Comparison of ENCODE assay signal across 27 mouse cellular contexts in genomic region chr9:38413502-38413901, GRCm38 (mm10). TPM values are rescaled to one million over a fixed set of nuclear protein-coding genes. Genes with fewer than 3 reads are reported as not detected.
DNase-seq lines count a peak whose midpoint lies in the region; ATAC-seq and TF ChIP-seq lines count a peak whose summit lies in the region.
"Not testable (repeated sequence)": the region's sequence is repeated elsewhere in the genome, so short reads cannot be mapped to it uniquely, and the experiment has no call there.
"Had no signal": no experiment of that assay in that cellular context is flagged by ENCODE, and none has a peak within 500 bp of the region (broad histone marks: within the 10 kb centered on the region; RNA-seq: fewer than 3 reads in every experiment).

No protein-coding gene starts in this region.

- H3K36me3 ChIP-seq in embryonic facial prominence, embryonic 11.5 days (replicated peaks; ENCODE audit: control insufficient read depth, insufficient read depth, low read depth, low read length); kidney, postnatal 0 days (ENCODE audit: insufficient read depth, low read length); limb, embryonic 10.5 days: not testable (repeated sequence)

- H3K4me1 ChIP-seq in embryonic facial prominence, embryonic 11.5 days (ENCODE audit: control insufficient read depth, insufficient read depth, low read length); kidney, postnatal 0 days (replicated peaks; ENCODE audit: insufficient read depth, low read length); limb, embryonic 10.5 days: not testable (repeated sequence)

- 89% methylated on average over 14 of the region's 14 CpGs for whole genome bisulfite sequencing in embryonic facial prominence, embryonic 11.5 days
- WGBS in kidney, postnatal 0 days, result 85% methylated on average over 14 of the region's 14 CpGs
- WGBS in limb, embryonic 10.5 days, result 94% methylated on average over 14 of the region's 14 CpGs

- not testable (repeated sequence) for H3K9me3 ChIP-seq in embryonic facial prominence, embryonic 11.5 days (replicated peaks; ENCODE audit: control insufficient read depth, low read length); kidney, postnatal 0 days (replicated peaks; ENCODE audit: low read length); limb, embryonic 10.5 days (replicated peaks)

- ATAC-seq in embryonic facial prominence, embryonic 11.5 days (replicated peaks; ENCODE audit: insufficient number of reproducible peaks, low FRiP score, low TSS enrichment, low read depth); kidney, postnatal 0 days (replicated peaks; ENCODE audit: low FRiP score, low read depth): not testable (repeated sequence)

- H3K4me2 ChIP-seq in embryonic facial prominence, embryonic 11.5 days (ENCODE audit: low read depth, low read length); kidney, postnatal 0 days (ENCODE audit: low read length): not testable (repeated sequence)

- not testable (repeated sequence) for H3K9ac ChIP-seq in embryonic facial prominence, embryonic 11.5 days (replicated peaks; ENCODE audit: low read length); kidney, postnatal 0 days (ENCODE audit: low read depth, low read length)

- not testable (repeated sequence) for H3K4me3 ChIP-seq in embryonic facial prominence, embryonic 11.5 days (ENCODE audit: low read depth, low read length); kidney, postnatal 0 days (replicated peaks; ENCODE audit: low read depth, low read length); limb, embryonic 10.5 days

- DNase-seq in 3T3-L1 (ENCODE audit: low read depth, low spot score), result peak; percentile 7
- peak; percentile 43 for DNase-seq in embryo, embryonic 10 days (ENCODE audit: low spot score)
- peak; percentile 57 for DNase-seq in embryonic facial prominence, embryonic 11.5 days (ENCODE audit: low spot score)
- peak; percentile 24 for DNase-seq in heart, postnatal 4 days
- peak; percentile 54 for DNase-seq in kidney, postnatal 0 days (ENCODE audit: low spot score)
- peak; percentile 47 for DNase-seq in limb, embryonic 10.5 days (ENCODE audit: low spot score)
- DNase-seq in mesoderm, embryonic 11.5 days (ENCODE audit: low read depth, low spot score), result peak; percentile 1
- peak; percentile 50 for DNase-seq in testis, postnatal 10 days (ENCODE audit: low spot score)

- not testable (repeated sequence) for H3K27me3 ChIP-seq in embryonic facial prominence, embryonic 11.5 days (ENCODE audit: control insufficient read depth, insufficient read depth, low read length); kidney, postnatal 0 days (ENCODE audit: insufficient read depth, low read length); limb, embryonic 10.5 days (ENCODE audit: low read depth, poor library complexity, severe bottlenecking)

- not testable (repeated sequence) for TF ChIP-seq CTCF in kidney, postnatal 0 days (IDR thresholded peaks at IDR 0.05; ENCODE audit: low read depth)

- H3K27ac ChIP-seq in embryonic facial prominence, embryonic 11.5 days (replicated peaks; ENCODE audit: low read depth, low read length); kidney, postnatal 0 days; limb, embryonic 10.5 days: not testable (repeated sequence)

RNA-seq across cellular contexts. Expression of gene Olfr147, which starts 12.0 kb away (rescaled TPM):
- polyA plus RNA-seq in embryonic facial prominence, embryonic 11.5 days (2014; fragmentation: Nextera tagmentation; extraction: Ambion mirVana), result not detected in 2 replicates
- not detected for total RNA-seq in heart, postnatal 4 days (2021)
- polyA plus RNA-seq in kidney, postnatal 0 days (2015; fragmentation: Nextera tagmentation; extraction: Ambion mirVana), result not detected in 2 replicates
- polyA plus RNA-seq in limb, embryonic 10.5 days (2016; fragmentation: Nextera tagmentation; extraction: Ambion mirVana), result not detected in 2 replicates
- total RNA-seq: adrenal gland, adult 18-20 months; adrenal gland, postnatal 36 days; gastrocnemius, postnatal 10 days; gastrocnemius, postnatal 4 days; heart, adult 18-20 months; heart, postnatal 14 days; MEL had no signal
- polyA plus RNA-seq: activated CD4-positive, CD25-positive, alpha-beta regulatory T cell, adult 4 months; cerebellum, adult 2 months; forebrain, embryonic 12.5 days; forebrain, embryonic 16.5 days; frontal cortex, adult 2 months; heart, embryonic 10.5 days; heart, embryonic 14.5 days; hindbrain, embryonic 12.5 days; hindbrain, embryonic 16.5 days; inflammation-experienced regulatory T-cells, adult 6 months; Patski had no signal

RNA-seq across cellular contexts. Expression of gene Olfr901, which starts 15.8 kb away (rescaled TPM):
- not detected in 2 replicates for polyA plus RNA-seq in embryonic facial prominence, embryonic 11.5 days (2014; fragmentation: Nextera tagmentation; extraction: Ambion mirVana)
- total RNA-seq in heart, postnatal 4 days (2021), result not detected
- polyA plus RNA-seq in kidney, postnatal 0 days (2015; fragmentation: Nextera tagmentation; extraction: Ambion mirVana), result not detected in 2 replicates
- polyA plus RNA-seq in limb, embryonic 10.5 days (2016; fragmentation: Nextera tagmentation; extraction: Ambion mirVana), result not detected in 2 replicates
- total RNA-seq: adrenal gland, adult 18-20 months; adrenal gland, postnatal 36 days; gastrocnemius, postnatal 10 days; gastrocnemius, postnatal 4 days; heart, adult 18-20 months; heart, postnatal 14 days; MEL had no signal
- polyA plus RNA-seq: cerebellum, adult 2 months; forebrain, embryonic 12.5 days; forebrain, embryonic 16.5 days; frontal cortex, adult 2 months; heart, embryonic 10.5 days; heart, embryonic 14.5 days; hindbrain, embryonic 12.5 days; hindbrain, embryonic 16.5 days; inflammation-experienced regulatory T-cells, adult 6 months; Patski had no signal

RNA-seq across cellular contexts. Expression of gene Olfr902, which starts 34.0 kb away (rescaled TPM):
- not detected in 2 replicates for polyA plus RNA-seq in embryonic facial prominence, embryonic 11.5 days (2014; fragmentation: Nextera tagmentation; extraction: Ambion mirVana)
- total RNA-seq in heart, postnatal 4 days (2021), result not detected
- not detected in 2 replicates for polyA plus RNA-seq in kidney, postnatal 0 days (2015; fragmentation: Nextera tagmentation; extraction: Ambion mirVana)
- not detected in 2 replicates for polyA plus RNA-seq in limb, embryonic 10.5 days (2016; fragmentation: Nextera tagmentation; extraction: Ambion mirVana)
- total RNA-seq: adrenal gland, adult 18-20 months; adrenal gland, postnatal 36 days; gastrocnemius, postnatal 10 days; gastrocnemius, postnatal 4 days; heart, adult 18-20 months; heart, postnatal 14 days; MEL had no signal
- polyA plus RNA-seq: activated CD4-positive, CD25-positive, alpha-beta regulatory T cell, adult 4 months; C2C12; cerebellum, adult 2 months; forebrain, embryonic 12.5 days; forebrain, embryonic 16.5 days; frontal cortex, adult 2 months; heart, embryonic 10.5 days; heart, embryonic 14.5 days; hindbrain, embryonic 12.5 days; hindbrain, embryonic 16.5 days; inflammation-experienced regulatory T-cells, adult 6 months; Patski had no signal

RNA-seq across cellular contexts. Expression of gene Olfr251, which starts 36.6 kb away (rescaled TPM):
- not detected in 2 replicates for polyA plus RNA-seq in embryonic facial prominence, embryonic 11.5 days (2014; fragmentation: Nextera tagmentation; extraction: Ambion mirVana)
- not detected for total RNA-seq in heart, postnatal 4 days (2021)
- polyA plus RNA-seq in kidney, postnatal 0 days (2015; fragmentation: Nextera tagmentation; extraction: Ambion mirVana), result not detected in 2 replicates
- not detected in 2 replicates for polyA plus RNA-seq in limb, embryonic 10.5 days (2016; fragmentation: Nextera tagmentation; extraction: Ambion mirVana)
- total RNA-seq: adrenal gland, adult 18-20 months; adrenal gland, postnatal 36 days; gastrocnemius, postnatal 10 days; gastrocnemius, postnatal 4 days; heart, adult 18-20 months; heart, postnatal 14 days; MEL had no signal
- polyA plus RNA-seq: activated CD4-positive, CD25-positive, alpha-beta regulatory T cell, adult 4 months; C2C12; cerebellum, adult 2 months; forebrain, embryonic 12.5 days; forebrain, embryonic 16.5 days; frontal cortex, adult 2 months; heart, embryonic 10.5 days; heart, embryonic 14.5 days; hindbrain, embryonic 12.5 days; hindbrain, embryonic 16.5 days; inflammation-experienced regulatory T-cells, adult 6 months; Patski had no signal

RNA-seq across cellular contexts. Expression of gene Olfr250, which starts 46.8 kb away (rescaled TPM):
- polyA plus RNA-seq in embryonic facial prominence, embryonic 11.5 days (2014; fragmentation: Nextera tagmentation; extraction: Ambion mirVana), result not detected in 2 replicates
- not detected for total RNA-seq in heart, postnatal 4 days (2021)
- polyA plus RNA-seq in kidney, postnatal 0 days (2015; fragmentation: Nextera tagmentation; extraction: Ambion mirVana), result not detected in 2 replicates
- not detected in 2 replicates for polyA plus RNA-seq in limb, embryonic 10.5 days (2016; fragmentation: Nextera tagmentation; extraction: Ambion mirVana)
- total RNA-seq: adrenal gland, adult 18-20 months; adrenal gland, postnatal 36 days; gastrocnemius, postnatal 10 days; gastrocnemius, postnatal 4 days; heart, adult 18-20 months; heart, postnatal 14 days; MEL had no signal
- polyA plus RNA-seq: C2C12; cerebellum, adult 2 months; forebrain, embryonic 12.5 days; forebrain, embryonic 16.5 days; frontal cortex, adult 2 months; heart, embryonic 10.5 days; heart, embryonic 14.5 days; hindbrain, embryonic 12.5 days; hindbrain, embryonic 16.5 days; Patski had no signal

Comparison
In these comparisons a context has a peak if more than half of its experiments do, and no peak if none do; other contexts are left out.
1. DNase-seq: peak in every context shown above with its lines; median percentile 57 in embryonic facial prominence, embryonic 11.5 days; 54 in kidney, postnatal 0 days; 50 in testis, postnatal 10 days; 47 in limb, embryonic 10.5 days; 43 in embryo, embryonic 10 days; 24 in heart, postnatal 4 days; 7 in 3T3-L1; 1 in mesoderm, embryonic 11.5 days.